Mouse (Mus musculus) G1E (cell line): ENCODE measurements around the gene Slc25a41. TPM values are rescaled to one million over a fixed set of nuclear protein-coding genes. Genes with fewer than 3 reads are reported as not detected.

Experiments used
- ATAC-seq: 2 replicates; pipeline ENCODE4 v1.8.0; 2016; ENCODE audit warnings: mild to moderate bottlenecking; ENCODE audit not compliant: insufficient number of reproducible peaks, poor library complexity, low FRiP score, severe bottlenecking; ENCODE audit errors: extremely low read depth
- DNase-seq: peaks from one replicate; pipeline ENCODE4 v3.0.0; 2012; ENCODE audit warnings: low spot score
- H3K27me3 ChIP-seq: 2 replicates; pipeline ENCODE4 v1.6.1; 2012; ENCODE audit warnings: mild to moderate bottlenecking, low read length, inconsistent platforms; ENCODE audit not compliant: insufficient read depth
- H3K36me3 ChIP-seq: replicated peaks from 2 replicates; pipeline ENCODE3; 2012; ENCODE audit warnings: mild to moderate bottlenecking, inconsistent platforms
- H3K4me1 ChIP-seq: 2 replicates; pipeline ENCODE4 v1.6.1; 2012; ENCODE audit warnings: low read depth, low read length, inconsistent platforms, mixed read lengths; ENCODE audit not compliant: insufficient read depth
- H3K4me3 ChIP-seq: 2 replicates; pipeline ENCODE4 v1.5.1; 2012; ENCODE audit warnings: low read depth, mild to moderate bottlenecking, inconsistent platforms, low read length, moderate library complexity, mixed read lengths
- H3K9me3 ChIP-seq: replicated peaks from 2 replicates; pipeline ENCODE4 v1.6.1; 2012; ENCODE audit warnings: inconsistent platforms
- CTCF ChIP-seq: IDR thresholded peaks from 2 replicates; pipeline ENCODE4 v1.5.1; 2012; ENCODE audit warnings: low read depth, low read length, inconsistent platforms, mixed read lengths
- GATA1 ChIP-seq: IDR thresholded peaks from 2 replicates; pipeline ENCODE4 v1.6.1; 2012; ENCODE audit warnings: borderline replicate concordance, low read length, inconsistent platforms, mixed read lengths
- GATA2 ChIP-seq: IDR thresholded peaks from 2 replicates; pipeline ENCODE4 v1.6.1; 2012; ENCODE audit warnings: low read depth, low read length, inconsistent platforms, borderline replicate concordance
- POLR2AphosphoS5 ChIP-seq: IDR thresholded peaks from 2 replicates; pipeline ENCODE4 v1.6.1; 2012; ENCODE audit warnings: low read depth, low read length, inconsistent platforms; ENCODE audit not compliant: insufficient replicate concordance
- TAL1 ChIP-seq: conservative IDR thresholded peaks from 2 replicates; pipeline ENCODE4 v1.6.1; 2012; ENCODE audit warnings: low read depth, low read length, inconsistent platforms, mixed read lengths
- polyA plus RNA-seq: library from polyadenylated mRNA; stranded (reverse); fragments of >175 nt; gene quantifications from 2 replicates; pipeline ENCODE4 v1.2.3, GENCODE M21; 2012
- total RNA-seq, 2 experiments: library from RNA; stranded (forward) in 1 of 2; stranded (reverse) in 1 of 2; fragments of 200-1000 nt in 1 of 2; fragments of >200 nt in 1 of 2; fragmentation: Nextera tagmentation in 1 of 2; gene quantifications; 2 replicates each; pipeline ENCODE4 v1.2.3; 2014 to 2017

The Slc25a41 gene
- total and polyA plus RNA-seq, 3 experiments, result not detected

DNA sequence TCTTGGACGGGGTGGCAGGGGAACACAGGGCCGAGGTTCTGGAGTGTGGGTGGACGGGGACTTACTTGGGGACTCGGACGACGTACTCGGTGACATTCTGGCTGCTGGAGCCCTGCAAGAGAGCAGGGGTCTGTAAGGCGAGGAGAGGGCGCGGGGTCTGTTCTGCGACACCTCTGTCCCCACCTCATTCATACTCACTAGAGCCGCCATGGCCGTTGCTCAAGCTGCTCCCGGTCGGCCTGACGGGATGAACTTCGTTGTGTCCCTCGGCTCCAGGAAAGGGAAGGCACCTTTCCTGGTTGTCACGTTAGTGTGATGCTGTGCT is 30.6 kb downstream of the Slc25a41 start:
- H3K4me1 ChIP-seq, result peaks cover 60% of the 10 kb centered on the region
- peak; percentile 25 for ATAC-seq

DNA sequence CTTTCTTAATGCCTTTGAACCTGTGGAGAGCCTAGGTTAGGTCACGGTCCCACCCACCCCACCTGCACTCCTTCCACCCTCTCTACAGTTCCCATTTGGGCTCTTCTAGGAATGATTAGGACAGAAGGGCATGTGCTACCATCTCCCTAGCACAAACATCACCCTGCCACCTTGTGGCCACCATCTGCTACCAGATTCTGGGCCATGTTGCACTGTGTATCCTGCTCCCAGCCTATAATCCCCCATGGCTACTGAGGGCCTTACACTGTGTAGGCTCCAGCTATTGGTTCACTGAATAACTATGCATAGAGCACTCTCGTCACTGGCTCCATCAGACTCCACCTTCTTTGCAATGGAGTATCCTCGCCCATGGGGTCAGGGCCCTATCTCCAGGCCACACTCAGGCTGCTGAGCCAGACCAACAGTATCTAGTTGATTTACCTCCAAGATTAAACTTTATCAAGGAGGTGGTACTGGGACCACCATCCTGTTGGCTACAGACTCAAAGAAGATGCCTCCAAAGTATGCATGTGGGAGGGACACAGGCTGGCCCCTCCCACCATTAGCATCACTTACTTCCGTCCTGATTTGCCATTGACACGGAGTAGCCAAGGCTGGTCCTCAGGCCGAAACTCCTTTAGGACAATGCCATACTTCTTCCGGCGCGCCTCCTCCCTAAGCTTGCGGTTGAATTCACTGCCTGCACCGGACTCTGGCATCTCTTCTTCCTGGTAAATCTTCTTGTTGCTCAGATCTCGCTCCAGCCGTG is 34.1 kb downstream of the Slc25a41 start:
- H3K4me3 ChIP-seq, result no peak overlapping the region
- ATAC-seq (no peak), DNase-seq (no peak)
- H3K4me1 ChIP-seq, result peaks cover 81% of the 10 kb centered on the region
- TF ChIP-seq POLR2AphosphoS5 (no peak), GATA2 (no peak), CTCF (no peak), GATA1 (no peak), TAL1 (no peak)
- no peaks in the 10 kb centered on the region for H3K27me3 ChIP-seq
- H3K36me3 ChIP-seq, result peaks cover 71% of the 10 kb centered on the region
- H3K9me3 ChIP-seq, result no peaks in the 10 kb centered on the region

More for the DNA sequence above, 30.6 kb downstream of the Slc25a41 start:
- DNase-seq, result no peak
- H3K27me3 ChIP-seq, result no peaks in the 10 kb centered on the region
- peaks cover 43% of the 10 kb centered on the region for H3K36me3 ChIP-seq
- H3K4me3 ChIP-seq, result peak overlapping the region; percentile 88
- no peak for TF ChIP-seq CTCF
- TF ChIP-seq POLR2AphosphoS5, result no peak; the same call in 1 of the 2 replicates
- no peak for TF ChIP-seq GATA2
- no peak for TF ChIP-seq GATA1
- no peak for TF ChIP-seq TAL1
- no peaks in the 10 kb centered on the region for H3K9me3 ChIP-seq

DNA sequence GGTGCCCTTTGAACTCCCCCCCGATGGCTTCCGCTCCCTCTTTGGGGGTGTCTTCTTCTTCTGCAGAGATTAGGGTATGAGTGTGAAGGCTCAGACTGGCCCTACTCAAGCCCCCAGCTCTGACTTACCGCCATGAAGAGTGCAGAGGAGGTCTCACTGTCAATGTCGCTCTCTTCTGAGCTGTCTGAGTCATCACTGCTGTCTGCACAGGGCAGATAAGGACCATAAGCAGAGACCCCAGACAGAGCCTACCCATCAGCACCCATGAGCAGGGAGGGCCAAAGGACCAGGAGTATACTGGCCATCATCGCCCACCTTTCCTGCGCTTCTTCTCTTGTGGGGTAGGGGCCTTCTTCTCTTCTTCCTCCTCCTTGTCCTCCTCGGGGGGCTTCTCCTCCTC is 37.5 kb downstream of the Slc25a41 start:
- Histone ChIP-seq H3K27me3 (no peaks in the 10 kb centered on the region), H3K4me1 (peaks cover 74% of the 10 kb centered on the region), H3K36me3 (peaks cover 97% of the 10 kb centered on the region), H3K9me3 (peaks cover 3% of the 10 kb centered on the region; the same call in 1 of the 2 replicates), H3K4me3 (peak overlapping the region; percentile 54; the same call in 1 of the 2 replicates)
- no peak for TF ChIP-seq GATA2
- peak; percentile 78 for TF ChIP-seq TAL1
- peak; percentile 88 for ATAC-seq
- peak; percentile 66 for DNase-seq

DNA sequence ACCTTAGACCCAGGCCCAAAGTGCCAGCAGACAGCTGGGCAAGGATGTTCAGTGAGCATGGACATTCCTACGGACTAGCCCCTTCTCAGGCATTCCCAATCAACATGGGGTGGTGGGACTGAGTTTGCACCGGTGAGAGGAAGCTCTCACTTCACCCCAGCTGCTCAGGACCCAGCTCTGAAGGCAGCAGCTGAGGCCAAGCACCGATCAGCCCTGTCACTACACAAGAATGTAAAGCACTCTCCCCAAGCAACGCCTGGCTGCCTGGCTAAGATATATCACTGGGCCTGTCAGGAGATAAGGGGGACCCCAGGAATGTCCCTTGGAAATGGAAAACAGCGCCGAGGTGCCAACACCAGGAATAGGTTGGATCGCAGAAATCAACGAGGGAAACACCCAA is 40.2 kb downstream of the Slc25a41 start:
- TF ChIP-seq TAL1, result no peak
- Histone ChIP-seq H3K27me3 (no peaks in the 10 kb centered on the region), H3K9me3 (peaks cover 3% of the 10 kb centered on the region; the same call in 1 of the 2 replicates), H3K4me3 (no peak overlapping the region), H3K36me3 (peaks cover 85% of the 10 kb centered on the region), H3K4me1 (peaks cover 70% of the 10 kb centered on the region)
- ATAC-seq (no peak), DNase-seq (no peak)

DNA sequence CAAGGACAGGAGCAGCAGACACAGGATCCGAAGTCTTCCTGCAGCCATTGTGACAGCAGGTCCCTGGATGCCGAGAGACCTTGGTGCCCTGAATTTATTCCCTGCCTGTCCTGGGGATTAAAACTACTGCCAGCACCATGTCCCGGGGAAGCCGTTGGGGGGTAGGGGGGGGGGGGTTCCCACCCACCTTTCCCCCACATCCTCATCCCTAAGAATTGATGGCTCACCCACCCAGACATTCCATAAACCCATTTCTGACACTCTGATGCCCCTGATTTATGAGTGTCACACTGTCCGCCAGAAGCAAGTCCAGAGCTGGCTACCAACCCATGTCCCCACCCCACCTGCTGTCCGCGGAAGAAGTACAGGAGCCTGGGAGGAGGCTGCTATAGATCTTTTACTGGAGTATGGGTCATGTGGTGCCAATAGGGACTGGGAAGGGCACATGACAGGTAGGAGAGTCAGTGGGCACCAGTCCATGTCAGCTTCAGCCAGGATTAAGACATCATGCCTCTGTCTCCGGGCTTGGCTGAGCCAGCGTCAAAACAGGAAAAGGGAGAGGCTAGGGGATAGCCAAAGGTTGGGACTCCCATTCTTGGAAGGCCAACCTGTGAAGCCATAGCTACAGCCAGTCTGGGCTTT is 41.4 kb downstream of the Slc25a41 start, which contains the start of gene Pspn:
Gene Pspn (minus strand): TSS at position 51 of the 642 bp plus-strand sequence.
- H3K4me1 ChIP-seq, result peaks cover 64% of the 10 kb centered on the region
- H3K36me3 ChIP-seq, result peaks cover 85% of the 10 kb centered on the region
- no peak for DNase-seq
- H3K4me3 ChIP-seq, result 0 out of 2 replicates have a peak within 1 kb of the TSS, but pooled peaks have one; percentile 8
- no peaks in the 10 kb centered on the region for H3K27me3 ChIP-seq
- peaks cover 3% of the 10 kb centered on the region; the same call in 1 of the 2 replicates for H3K9me3 ChIP-seq
- no peak for ATAC-seq
- no peak for TF ChIP-seq GATA1
- TF ChIP-seq TAL1, result no peak
- TF ChIP-seq POLR2AphosphoS5, result no peak
- TF ChIP-seq CTCF, result no peak

DNA sequence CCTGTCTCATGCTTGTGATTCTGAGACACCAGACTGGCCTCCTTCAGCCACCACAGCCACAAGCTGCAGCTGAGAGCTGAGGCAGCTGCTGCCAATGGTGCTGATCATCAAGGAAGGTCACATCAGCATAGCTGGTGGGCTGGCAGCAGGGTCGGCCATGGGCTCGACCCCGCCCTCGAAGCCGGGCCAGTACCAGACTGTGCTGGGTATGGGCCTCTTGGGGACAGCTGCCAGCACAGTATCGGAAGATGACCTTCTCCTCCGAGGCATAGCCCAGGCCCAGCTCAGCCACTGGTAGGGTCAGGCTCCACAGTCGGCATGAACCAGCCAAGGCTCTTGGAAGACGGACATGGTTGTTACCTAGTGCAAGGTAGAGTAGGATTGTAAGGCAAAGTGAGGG is 42.0 kb downstream of the Slc25a41 start:
- H3K36me3 ChIP-seq, result peaks cover 87% of the 10 kb centered on the region
- H3K9me3 ChIP-seq, result peaks cover 3% of the 10 kb centered on the region; the same call in 1 of the 2 replicates
- no peak for ATAC-seq
- no peak for DNase-seq
- H3K4me1 ChIP-seq, result peaks cover 58% of the 10 kb centered on the region
- H3K4me3 ChIP-seq, result 0 out of 2 replicates have a peak overlapping the region, but pooled peaks have one; percentile 8
- no peak for TF ChIP-seq GATA2
- no peak for TF ChIP-seq CTCF
- TF ChIP-seq TAL1, result no peak
- TF ChIP-seq GATA1, result no peak
- no peak for TF ChIP-seq POLR2AphosphoS5
- H3K27me3 ChIP-seq, result no peaks in the 10 kb centered on the region
